Mouse (Mus musculus) granulocyte monocyte progenitor cell, adult 5-6 weeks (primary cell): ENCODE measurements around the gene Slc12a8. TPM values are rescaled to one million over a fixed set of nuclear protein-coding genes. Genes with fewer than 3 reads are reported as not detected.

ENCODE experiments used
- total RNA-seq, 2 experiments: library from RNA; stranded (forward) in 1 of 2; stranded (reverse) in 1 of 2; fragments of 200-712, 200-1000 nt in 1 of 2; fragments of >200 nt in 1 of 2; fragmentation: Nextera tagmentation in 1 of 2; gene quantifications; 2 replicates each; pipeline ENCODE4 v1.2.3; 2014 to 2017

Gene Slc12a8
- total RNA-seq, 2 experiments from 2014 or later, result not detected

Other genes with a start within 250 kb of the Slc12a8 start
- 36.2 and 43.3 TPM in 2 replicates for gene Zfp148, start 136.5 kb upstream of the Slc12a8 start, total RNA-seq (2014; fragmentation: Nextera tagmentation)
- gene Zfp148, start 136.5 kb upstream of the Slc12a8 start, total RNA-seq (2017), result 27.2 and 28.6 TPM in 2 replicates
- gene Heg1, start 167.0 kb downstream of the Slc12a8 start, total RNA-seq (2014; fragmentation: Nextera tagmentation), result 30.9 and 34.2 TPM in 2 replicates
- gene Heg1, start 167.0 kb downstream of the Slc12a8 start, total RNA-seq (2017), result 20.8 and 24.9 TPM in 2 replicates